Mouse (Mus musculus): Measurements from ENCODE around the gene Pld4. TPM values are rescaled to one million over a fixed set of nuclear protein-coding genes. Genes with fewer than 3 reads are reported as not detected.
A peak's percentile ranks its signal among the peaks of the same experiment; 100 is the strongest.
"Not testable (repeated sequence)": the region's sequence is repeated elsewhere in the genome, so short reads cannot be mapped to it uniquely, and the experiment has no call there.

Pld4 gene
- total and polyA plus RNA-seq, 2 experiments = 8.5 to 20.5 TPM

DNA sequence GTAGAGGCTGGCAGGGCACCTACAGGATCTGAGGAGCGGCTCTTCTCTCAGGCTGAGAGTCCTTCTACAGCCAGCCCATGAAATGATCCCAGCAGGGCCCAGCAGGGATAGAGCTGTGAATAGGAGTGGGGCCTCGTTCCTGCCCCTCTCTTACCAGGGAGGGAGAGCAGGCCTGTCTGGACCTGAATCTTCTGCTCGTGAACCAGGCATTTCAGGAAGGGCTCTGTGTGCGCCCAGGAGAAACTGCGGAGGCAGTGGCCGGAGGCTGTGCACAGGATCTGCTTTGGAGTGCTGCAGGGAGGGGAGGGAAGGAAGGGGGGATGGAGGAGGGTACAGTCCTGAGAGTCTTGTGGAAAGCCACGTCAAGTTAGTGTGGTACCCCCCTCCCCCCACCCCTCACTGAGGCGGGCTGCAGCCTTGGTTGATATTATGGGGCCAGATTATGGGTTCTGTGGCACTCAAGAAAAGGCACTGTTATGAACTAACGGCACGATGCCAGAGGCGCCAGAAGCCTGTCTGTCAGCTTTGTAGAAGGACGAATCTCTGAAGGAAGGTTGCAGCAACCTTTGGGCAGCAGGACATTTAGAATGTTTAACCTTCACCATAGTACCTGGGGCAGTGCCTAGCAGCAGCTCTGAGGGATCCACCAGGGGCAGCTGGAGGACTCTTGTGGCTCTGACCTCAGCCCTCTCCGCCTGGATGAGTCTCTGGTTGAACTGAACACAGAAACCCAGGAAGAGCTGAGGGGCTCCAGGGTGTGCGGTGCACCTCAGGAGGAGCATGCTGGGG is 54.4 kb downstream of the Pld4 start:
- TF ChIP-seq CTCF (IDR thresholded peaks at IDR 0.05; ENCODE audit: low read depth, low read length) (no peak), POLR2A (IDR thresholded peaks at IDR 0.05; ENCODE audit: extremely low read depth, insufficient read depth, low read length) (no peak)
- Histone ChIP-seq H3K4me3 (ENCODE audit: insufficient read depth, low read depth, low read length) (no peak overlapping the region), H3K27ac (replicated peaks; ENCODE audit: insufficient read depth, low read depth, low read length) (no peak overlapping the region), H3K9ac (ENCODE audit: low read depth, low read length) (no peak overlapping the region), H3K36me3 (ENCODE audit: control insufficient read depth, insufficient read depth, low read length) (no peaks in the 10 kb centered on the region), H3K79me2 (ENCODE audit: control insufficient read depth, insufficient read depth, low read length) (no peaks in the 10 kb centered on the region), H3K4me1 (ENCODE audit: control insufficient read depth, insufficient read depth, low read length) (no peaks in the 10 kb centered on the region), H3K27me3 (ENCODE audit: control insufficient read depth, insufficient read depth, low read length) (no peaks in the 10 kb centered on the region)
- 87% methylated on average over 14 of the region's 14 CpGs for WGBS
- no peak for DNase-seq (ENCODE audit: extremely low read depth, low read depth, low spot score)

DNA sequence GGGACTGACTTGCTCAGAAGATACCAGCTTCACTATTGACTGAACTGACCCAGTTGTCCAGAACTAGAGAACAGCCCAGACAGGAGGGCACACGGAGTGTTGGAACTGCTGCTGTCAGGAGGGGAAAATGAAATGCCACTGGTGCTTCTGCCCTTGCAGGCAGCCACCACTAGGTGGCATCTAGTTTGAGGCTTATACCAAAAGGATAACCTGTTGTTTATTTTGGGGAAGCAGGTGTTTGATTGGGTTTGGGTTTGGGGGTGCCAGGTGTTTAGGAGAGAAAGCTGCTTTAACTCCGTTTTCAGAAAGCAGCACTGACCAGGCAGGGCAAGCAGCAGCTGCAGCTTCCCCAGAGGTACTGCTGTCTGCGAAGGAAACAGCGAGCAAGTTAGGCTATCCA is 55.8 kb downstream of the Pld4 start:
- Histone ChIP-seq H3K4me3 (ENCODE audit: insufficient read depth, low read depth, low read length) (no peak overlapping the region), H3K79me2 (ENCODE audit: control insufficient read depth, insufficient read depth, low read length) (no peaks in the 10 kb centered on the region), H3K4me1 (ENCODE audit: control insufficient read depth, insufficient read depth, low read length) (no peaks in the 10 kb centered on the region), H3K27ac (replicated peaks; ENCODE audit: insufficient read depth, low read depth, low read length) (no peak overlapping the region), H3K36me3 (ENCODE audit: control insufficient read depth, insufficient read depth, low read length) (peaks cover 2% of the 10 kb centered on the region; the same call in 1 of the 2 replicates), H3K9ac (ENCODE audit: low read depth, low read length) (no peak overlapping the region), H3K27me3 (ENCODE audit: control insufficient read depth, insufficient read depth, low read length) (no peaks in the 10 kb centered on the region)
- DNase-seq (ENCODE audit: extremely low read depth, low read depth, low spot score) = no peak
- WGBS = 57% methylated on average over 4 of the region's 4 CpGs
- TF ChIP-seq POLR2A (IDR thresholded peaks at IDR 0.05; ENCODE audit: extremely low read depth, insufficient read depth, low read length) = no peak
- peak; percentile 78 for TF ChIP-seq CTCF (IDR thresholded peaks at IDR 0.05; ENCODE audit: low read depth, low read length)

DNA sequence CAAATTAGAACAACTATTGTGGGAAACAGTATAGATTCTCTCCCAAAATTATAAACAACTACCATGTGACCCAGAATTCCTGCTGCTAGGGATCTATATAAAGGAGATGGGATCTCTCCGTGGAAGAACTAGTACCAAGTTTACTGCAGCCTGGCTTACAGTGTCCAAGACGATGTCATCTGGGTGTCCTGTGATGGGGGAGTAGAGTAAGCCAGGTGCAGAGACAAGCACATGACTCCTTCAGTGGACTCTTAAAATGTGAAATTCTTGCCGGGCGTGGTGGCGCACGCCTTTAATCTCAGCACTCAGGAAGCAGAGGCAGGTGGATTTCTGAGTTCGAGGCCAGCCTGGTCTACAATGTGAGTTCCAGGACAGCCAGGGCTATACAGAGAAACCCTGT is 56.4 kb downstream of the Pld4 start:
- not testable (repeated sequence) for DNase-seq (ENCODE audit: extremely low read depth, low read depth, low spot score); H3K4me3 ChIP-seq (ENCODE audit: insufficient read depth, low read depth, low read length); H3K9ac ChIP-seq (ENCODE audit: low read depth, low read length); H3K79me2 ChIP-seq (ENCODE audit: control insufficient read depth, insufficient read depth, low read length); H3K36me3 ChIP-seq (ENCODE audit: control insufficient read depth, insufficient read depth, low read length); H3K4me1 ChIP-seq (ENCODE audit: control insufficient read depth, insufficient read depth, low read length); H3K27ac ChIP-seq (replicated peaks; ENCODE audit: insufficient read depth, low read depth, low read length); H3K27me3 ChIP-seq (ENCODE audit: control insufficient read depth, insufficient read depth, low read length)
- 89% methylated on average over 7 of the region's 7 CpGs for WGBS

Other genes with a start within 250 kb of the Pld4 start
- gene Tmem179, start 243.9 kb upstream of the Pld4 start, total RNA-seq (2014; rRNA removed) = 0.07 TPM in 1 of 2 replicates, not detected in the other
- not detected in 2 replicates for gene Tmem179, start 243.9 kb upstream of the Pld4 start, polyA plus RNA-seq (2012; rRNA removed)
- gene Inf2, start 171.9 kb upstream of the Pld4 start, total RNA-seq (2014; rRNA removed) = 15.5 and 22.9 TPM in 2 replicates
- gene Inf2, start 171.9 kb upstream of the Pld4 start, polyA plus RNA-seq (2012; rRNA removed) = 24.6 and 30.7 TPM in 2 replicates
- 20.5 and 21.7 TPM in 2 replicates for gene Adssl1, start 140.6 kb upstream of the Pld4 start, total RNA-seq (2014; rRNA removed)
- 26.1 and 26.7 TPM in 2 replicates for gene Adssl1, start 140.6 kb upstream of the Pld4 start, polyA plus RNA-seq (2012; rRNA removed)
- 11.5 and 15.4 TPM in 2 replicates for gene Siva1, start 116.0 kb upstream of the Pld4 start, total RNA-seq (2014; rRNA removed)
- 12.8 and 14.9 TPM in 2 replicates for gene Siva1, start 116.0 kb upstream of the Pld4 start, polyA plus RNA-seq (2012; rRNA removed)
- 30.5 and 31.8 TPM in 2 replicates for gene Akt1, start 85.8 kb upstream of the Pld4 start, total RNA-seq (2014; rRNA removed)
- gene Akt1, start 85.8 kb upstream of the Pld4 start, polyA plus RNA-seq (2012; rRNA removed) = 56.7 and 60.5 TPM in 2 replicates
- gene Zbtb42, start 81.8 kb upstream of the Pld4 start, total RNA-seq (2014; rRNA removed) = 0.83 and 1.9 TPM in 2 replicates
- gene Zbtb42, start 81.8 kb upstream of the Pld4 start, polyA plus RNA-seq (2012; rRNA removed) = 7.9 and 10.1 TPM in 2 replicates
- 7.9 and 9.5 TPM in 2 replicates for gene Cep170b, start 40.2 kb upstream of the Pld4 start, total RNA-seq (2014; rRNA removed)
- 26.2 and 29.7 TPM in 2 replicates for gene Cep170b, start 40.2 kb upstream of the Pld4 start, polyA plus RNA-seq (2012; rRNA removed)
- 0.18 and 0.54 TPM in 2 replicates for gene Ahnak2, start 42.0 kb downstream of the Pld4 start, total RNA-seq (2014; rRNA removed)
- gene Ahnak2, start 42.0 kb downstream of the Pld4 start, polyA plus RNA-seq (2012; rRNA removed) = 0.13 and 0.16 TPM in 2 replicates
- 0.09 and 0.27 TPM in 2 replicates for gene Clba1, start 48.3 kb downstream of the Pld4 start, total RNA-seq (2014; rRNA removed)
- 0.42 and 0.60 TPM in 2 replicates for gene Clba1, start 48.3 kb downstream of the Pld4 start, polyA plus RNA-seq (2012; rRNA removed)
- gene Cdca4, start 68.8 kb downstream of the Pld4 start, total RNA-seq (2014; rRNA removed) = 3.5 and 4.0 TPM in 2 replicates
- 3.7 and 5.0 TPM in 2 replicates for gene Cdca4, start 68.8 kb downstream of the Pld4 start, polyA plus RNA-seq (2012; rRNA removed)
- 0.09 and 0.47 TPM in 2 replicates for gene Gpr132, start 107.6 kb downstream of the Pld4 start, total RNA-seq (2014; rRNA removed)
- gene Gpr132, start 107.6 kb downstream of the Pld4 start, polyA plus RNA-seq (2012; rRNA removed) = 0.44 and 0.60 TPM in 2 replicates
- gene Jag2, start 169.1 kb downstream of the Pld4 start, total RNA-seq (2014; rRNA removed) = under 0.01 and 0.27 TPM in 2 replicates
- gene Jag2, start 169.1 kb downstream of the Pld4 start, polyA plus RNA-seq (2012; rRNA removed) = 0.13 and 0.29 TPM in 2 replicates
- 17.7 and 21.2 TPM in 2 replicates for gene Nudt14, start 181.5 kb downstream of the Pld4 start, total RNA-seq (2014; rRNA removed)
- gene Nudt14, start 181.5 kb downstream of the Pld4 start, polyA plus RNA-seq (2012; rRNA removed) = 29.3 and 36.3 TPM in 2 replicates
- gene Btbd6, start 215.8 kb downstream of the Pld4 start, total RNA-seq (2014; rRNA removed) = 5.2 and 7.9 TPM in 2 replicates
- 17.8 and 18.9 TPM in 2 replicates for gene Btbd6, start 215.8 kb downstream of the Pld4 start, polyA plus RNA-seq (2012; rRNA removed)
- 17.1 and 19.6 TPM in 2 replicates for gene Brf1, start 240.0 kb downstream of the Pld4 start, total RNA-seq (2014; rRNA removed)
- gene Brf1, start 240.0 kb downstream of the Pld4 start, polyA plus RNA-seq (2012; rRNA removed) = 26.2 and 31.5 TPM in 2 replicates

Data from liver, adult 2 months (tissue).